Mouse (Mus musculus) CH12.LX (cell line): ENCODE results near the gene Tnfrsf14.

Experiments
- CHD1 ChIP-seq: IDR thresholded peaks from 2 replicates; pipeline ENCODE4 v1.6.1; 2012; ENCODE audit warnings: low read depth, low read length, improper control_type of control experiment, inconsistent platforms
- JUND ChIP-seq: conservative IDR thresholded peaks from 2 replicates; pipeline ENCODE4 v1.6.1; 2011; ENCODE audit warnings: low read depth, low read length, improper control_type of control experiment
- MAFK ChIP-seq: IDR thresholded peaks from 2 replicates; pipeline ENCODE4 v1.6.1; 2011; ENCODE audit warnings: low read length, improper control_type of control experiment; ENCODE audit not compliant: insufficient replicate concordance
- POLR2A ChIP-seq: IDR thresholded peaks from 2 replicates; pipeline ENCODE4 v1.6.1; 2011; ENCODE audit warnings: low read depth, mild to moderate bottlenecking, improper control_type of control experiment, low read length
- USF1 ChIP-seq: IDR thresholded peaks from 2 replicates; pipeline ENCODE4 v1.6.1; 2014; ENCODE audit warnings: low read depth, mild to moderate bottlenecking, inconsistent platforms, low read length, improper control_type of control experiment
- ZC3H11A ChIP-seq: IDR thresholded peaks from 2 replicates; pipeline ENCODE4 v1.6.1; 2012; ENCODE audit warnings: low read depth, mild to moderate bottlenecking, inconsistent platforms, low read length, improper control_type of control experiment

DNA sequence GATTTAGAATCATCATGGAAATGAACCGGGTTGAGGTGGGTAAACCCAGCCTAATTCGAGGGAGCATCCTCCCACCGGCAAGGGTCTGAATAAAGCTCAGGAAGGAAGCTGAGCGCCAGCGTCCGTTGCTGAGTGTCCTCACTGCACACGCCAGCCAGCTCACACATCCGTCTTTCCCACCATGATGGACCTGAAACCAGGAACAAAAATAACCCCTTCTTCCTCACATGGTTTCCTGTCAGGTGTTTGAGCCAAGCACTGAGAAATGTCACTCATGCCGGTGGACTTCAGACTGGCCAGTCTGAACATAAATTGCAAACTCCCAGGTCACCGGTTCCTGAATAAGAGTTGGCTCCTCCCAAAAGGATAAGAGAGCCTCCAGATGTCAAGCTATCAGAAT lies 13.1 kb downstream of the Tnfrsf14 start:
- TF ChIP-seq POLR2A, result no peak
- TF ChIP-seq MAFK, result no peak
- TF ChIP-seq ZC3H11A, result no peak
- TF ChIP-seq CHD1, result no peak
- TF ChIP-seq JUND, result no peak
- TF ChIP-seq USF1, result no peak
